Mouse (Mus musculus) midbrain, embryonic 12.5 days (tissue): ENCODE data around the gene Eif3i. TPM values are rescaled to one million over a fixed set of nuclear protein-coding genes. Genes with fewer than 3 reads are reported as not detected.
A peak's percentile ranks its signal among the peaks of the same experiment; 100 is the strongest.

Source experiments
- ATAC-seq: fragments of 200-750 bp; cut with Nextera tagmentation; 2 replicates; pipeline ENCODE4 v1.8.0; 2017; ENCODE audit warnings: low read depth, moderate TSS enrichment, moderate library complexity; ENCODE audit not compliant: low FRiP score
- H3K27ac ChIP-seq: fragments of 300-500 bp; sonication (generic); replicated peaks from 2 replicates; pipeline ENCODE4 v1.5.1; 2016; ENCODE audit warnings: mild to moderate bottlenecking
- H3K27me3 ChIP-seq: fragments of 300-500 bp; sonication (generic); 2 replicates; pipeline ENCODE4 v1.6.1; 2016; ENCODE audit warnings: mild to moderate bottlenecking
- H3K36me3 ChIP-seq: fragments of 300-500 bp; sonication (generic); 2 replicates; pipeline ENCODE4 v1.6.1; 2016
- H3K4me1 ChIP-seq: fragments of 300-500 bp; sonication (generic); 2 replicates; pipeline ENCODE4 v1.6.1; 2016
- H3K4me2 ChIP-seq: fragments of 300-500 bp; sonication (generic); replicated peaks from 2 replicates; pipeline ENCODE4 v1.6.1; 2016; ENCODE audit warnings: mild to moderate bottlenecking, moderate library complexity
- H3K4me3 ChIP-seq: fragments of 300-500 bp; sonication (generic); 2 replicates; pipeline ENCODE4 v1.5.1; 2016; ENCODE audit warnings: mild to moderate bottlenecking
- H3K9ac ChIP-seq: fragments of 300-500 bp; sonication (generic); replicated peaks from 2 replicates; pipeline ENCODE4 v1.6.1; 2016; ENCODE audit warnings: mild to moderate bottlenecking, moderate library complexity
- H3K9me3 ChIP-seq: fragments of 300-500 bp; sonication (generic); 2 replicates; pipeline ENCODE4 v1.6.1; 2016; ENCODE audit warnings: mild to moderate bottlenecking
- WGBS: fragments of 180-500 bp; shearing (Covaris S2); methylation state at CpG from one replicate; pipeline ENCODE4 v1.1.7; 2016; 5-methylcytosine and 5-hydroxymethylcytosine counted together
- polyA plus RNA-seq: library from polyadenylated mRNA; unstranded; fragments of >200 nt; fragmentation: Nextera tagmentation; extraction: Ambion mirVana; gene quantifications from 2 replicates; pipeline ENCODE4 v1.2.1, GENCODE M21; 2016

The Eif3i gene
- polyA plus RNA-seq, 1 experiment from 2014 or later: 202 TPM

DNA sequence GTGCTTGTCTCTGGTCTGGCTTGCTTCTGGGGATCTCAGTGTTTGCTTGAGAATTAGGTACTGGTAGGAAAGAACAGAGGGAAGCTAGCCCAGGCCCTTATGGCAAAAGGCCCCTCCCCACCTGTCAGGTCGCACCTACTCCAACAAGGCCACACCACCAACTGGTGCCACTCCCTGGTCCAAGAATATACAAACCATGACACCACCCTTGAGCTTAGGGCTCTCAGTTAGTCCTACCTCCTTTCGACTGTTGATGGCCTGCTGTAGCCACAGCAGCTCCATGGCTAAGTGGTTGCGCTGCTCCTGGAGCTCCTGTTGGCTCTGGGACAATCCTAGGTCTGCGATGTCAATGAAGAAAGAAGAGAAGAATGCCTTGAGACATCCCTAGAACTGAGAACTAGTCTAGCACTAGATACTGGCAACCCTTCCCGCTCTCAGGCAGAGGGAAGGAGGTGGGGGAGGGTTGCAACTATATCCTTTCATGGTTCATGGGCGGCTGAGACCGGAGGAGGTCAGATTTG is 16.7 kb upstream of the Eif3i start:
- Histone ChIP-seq H3K27me3 (no peaks in the 10 kb centered on the region), H3K4me1 (peaks cover 15% of the 10 kb centered on the region), H3K9ac (no peak overlapping the region), H3K27ac (no peak overlapping the region), H3K9me3 (no peaks in the 10 kb centered on the region), H3K4me2 (no peak overlapping the region), H3K36me3 (peaks cover 20% of the 10 kb centered on the region), H3K4me3 (no peak overlapping the region)
- no peak for ATAC-seq
- 96% methylated on average over 7 of the region's 7 CpGs for WGBS

DNA sequence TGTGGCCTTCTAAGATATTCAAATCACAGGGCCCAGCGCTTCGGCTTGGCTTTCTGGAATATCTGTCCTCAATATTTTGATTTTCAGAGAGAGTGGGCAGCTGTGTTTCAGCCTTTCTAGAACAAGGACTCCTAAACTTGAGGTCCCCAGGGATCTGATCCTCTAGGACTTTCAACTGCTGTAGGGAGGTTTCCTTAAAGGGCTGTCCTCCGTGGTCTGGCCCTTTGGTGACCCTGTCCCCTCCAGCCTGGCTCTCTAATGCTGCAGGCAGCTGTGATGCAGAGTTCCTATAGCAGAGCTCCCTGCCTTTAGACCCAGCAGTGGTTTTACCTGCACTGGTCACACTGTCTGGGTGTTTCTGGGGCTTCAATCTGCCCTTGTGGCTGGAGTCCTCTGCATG is 16.2 kb upstream of the Eif3i start:
- Histone ChIP-seq H3K4me2 (no peak overlapping the region), H3K4me3 (no peak overlapping the region), H3K9ac (no peak overlapping the region), H3K27ac (no peak overlapping the region), H3K36me3 (peaks cover 20% of the 10 kb centered on the region), H3K9me3 (no peaks in the 10 kb centered on the region), H3K27me3 (no peaks in the 10 kb centered on the region), H3K4me1 (peaks cover 12% of the 10 kb centered on the region)
- 91% methylated on average over 3 of the region's 3 CpGs for WGBS
- no peak for ATAC-seq

DNA sequence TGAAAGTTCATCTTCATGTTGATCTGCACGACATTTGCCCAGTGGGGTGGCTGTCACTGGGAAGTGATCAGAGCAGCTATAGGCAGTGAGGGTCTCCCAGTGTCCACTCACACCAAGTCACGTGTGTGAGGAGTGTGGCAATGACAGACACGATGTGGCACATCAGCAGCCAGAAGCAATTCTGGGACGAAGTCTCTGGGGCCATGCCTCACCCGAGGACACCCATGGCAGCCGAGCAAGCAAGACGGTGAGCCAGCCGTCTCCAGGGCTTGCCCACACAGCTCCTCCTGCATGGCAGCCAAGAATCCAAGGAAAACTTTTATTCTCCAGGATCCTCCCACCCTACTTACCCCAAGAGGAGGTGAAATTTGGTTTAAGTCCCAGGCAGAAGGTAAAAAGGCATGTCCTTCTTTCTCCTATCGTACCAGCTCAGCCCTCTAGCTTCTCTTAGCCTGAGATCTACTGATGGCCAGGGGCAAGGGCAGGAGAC is 15.4 kb upstream of the Eif3i start:
- no peak for ATAC-seq
- Histone ChIP-seq H3K27me3 (no peaks in the 10 kb centered on the region), H3K4me1 (peaks cover 12% of the 10 kb centered on the region), H3K27ac (no peak overlapping the region), H3K4me3 (no peak overlapping the region), H3K9me3 (no peaks in the 10 kb centered on the region), H3K9ac (no peak overlapping the region), H3K4me2 (no peak overlapping the region), H3K36me3 (peaks cover 16% of the 10 kb centered on the region)
- WGBS: 94% methylated on average over 9 of the region's 9 CpGs

DNA sequence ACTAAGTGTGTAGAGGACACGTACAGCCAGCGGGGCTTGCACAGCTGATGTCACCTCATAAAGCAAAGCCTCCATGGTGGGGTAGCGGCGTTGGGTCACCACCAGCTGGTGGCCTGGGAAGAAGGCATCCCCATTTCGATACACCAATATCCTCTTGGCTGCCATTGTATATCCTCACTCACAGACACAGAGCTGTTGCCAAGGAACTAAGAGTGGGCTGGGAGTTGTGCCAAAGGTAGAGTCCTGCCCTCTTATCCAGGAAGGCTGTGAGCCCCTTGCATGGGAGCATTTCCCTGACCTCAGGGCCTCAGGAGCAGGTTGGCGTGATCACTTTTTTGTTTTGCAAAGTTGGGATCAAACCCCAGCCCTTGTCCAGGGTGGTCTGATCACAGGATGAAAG is 13.6 kb upstream of the Eif3i start, which contains the start of gene Dcdc2b:
Dcdc2b (minus strand) TSS at position 165 of the 400 bp plus-strand sequence.
- no peaks in the 10 kb centered on the region for H3K27me3 ChIP-seq
- no peak within 1 kb of the TSS for H3K4me3 ChIP-seq
- no peak for ATAC-seq
- 89% methylated on average over 6 of the region's 6 CpGs for WGBS
- H3K9ac ChIP-seq: no peak within 1 kb of the TSS
- H3K36me3 ChIP-seq: peaks cover 30% of the 10 kb centered on the region
- peaks cover 10% of the 10 kb centered on the region for H3K4me1 ChIP-seq
- no peak within 1 kb of the TSS for H3K27ac ChIP-seq
- no peak within 1 kb of the TSS for H3K4me2 ChIP-seq
- H3K9me3 ChIP-seq: no peaks in the 10 kb centered on the region

DNA sequence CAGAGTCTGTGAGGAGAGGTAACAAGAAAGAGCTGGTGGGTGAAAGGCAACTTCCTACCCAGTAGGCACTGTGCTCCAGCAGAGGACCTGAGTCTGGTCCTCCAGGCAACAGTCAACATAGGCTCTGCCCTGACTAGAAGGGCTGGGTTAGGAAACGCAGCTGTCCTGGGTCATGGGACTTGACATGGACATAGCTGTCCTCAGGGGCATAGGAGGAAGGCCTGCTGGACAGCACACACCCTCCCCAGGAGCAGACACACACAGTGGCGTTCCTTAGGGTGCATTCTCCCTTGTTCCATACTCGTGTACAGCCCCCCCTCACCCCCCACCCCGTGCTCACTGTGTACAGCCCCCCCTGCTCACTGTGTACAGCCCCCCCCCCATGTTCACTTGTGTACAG is 10.0 kb upstream of the Eif3i start:
- 83% methylated on average over 4 of the region's 4 CpGs for WGBS
- ATAC-seq: no peak
- H3K9me3 ChIP-seq: no peaks in the 10 kb centered on the region

DNA sequence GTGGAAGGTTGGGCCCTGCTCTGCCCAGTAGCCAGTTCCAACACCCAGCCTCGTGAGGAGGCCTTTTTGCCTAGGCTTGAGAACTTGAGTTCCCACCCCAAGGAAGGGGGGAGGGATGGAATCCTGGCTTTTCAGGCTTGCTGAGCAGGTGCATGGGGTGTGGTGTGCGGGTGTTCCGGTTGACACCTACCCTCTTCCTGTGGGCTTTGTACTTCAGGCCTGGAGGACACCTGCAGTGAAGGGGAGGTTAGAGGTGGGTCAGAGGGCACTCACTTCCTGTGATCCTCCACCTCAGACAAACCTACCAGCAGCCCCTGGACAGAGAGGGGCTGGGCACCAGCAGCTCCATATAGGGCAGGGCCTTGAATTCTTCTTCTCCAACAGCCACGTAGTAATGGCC is 9.6 kb upstream of the Eif3i start:
- no peak for ATAC-seq
- WGBS: 81% methylated on average over 4 of the region's 4 CpGs
- Histone ChIP-seq H3K36me3 (peaks cover 43% of the 10 kb centered on the region), H3K4me2 (no peak overlapping the region), H3K4me3 (no peak overlapping the region), H3K9ac (no peak overlapping the region), H3K4me1 (no peaks in the 10 kb centered on the region), H3K27me3 (no peaks in the 10 kb centered on the region), H3K9me3 (no peaks in the 10 kb centered on the region), H3K27ac (no peak overlapping the region)

More for the DNA sequence above, 10.0 kb upstream of the Eif3i start:
- no peaks in the 10 kb centered on the region for H3K27me3 ChIP-seq
- H3K4me3 ChIP-seq: no peak overlapping the region
- H3K4me1 ChIP-seq: no peaks in the 10 kb centered on the region
- H3K9ac ChIP-seq: no peak overlapping the region
- H3K27ac ChIP-seq: no peak overlapping the region
- H3K4me2 ChIP-seq: no peak overlapping the region
- peaks cover 40% of the 10 kb centered on the region for H3K36me3 ChIP-seq

DNA sequence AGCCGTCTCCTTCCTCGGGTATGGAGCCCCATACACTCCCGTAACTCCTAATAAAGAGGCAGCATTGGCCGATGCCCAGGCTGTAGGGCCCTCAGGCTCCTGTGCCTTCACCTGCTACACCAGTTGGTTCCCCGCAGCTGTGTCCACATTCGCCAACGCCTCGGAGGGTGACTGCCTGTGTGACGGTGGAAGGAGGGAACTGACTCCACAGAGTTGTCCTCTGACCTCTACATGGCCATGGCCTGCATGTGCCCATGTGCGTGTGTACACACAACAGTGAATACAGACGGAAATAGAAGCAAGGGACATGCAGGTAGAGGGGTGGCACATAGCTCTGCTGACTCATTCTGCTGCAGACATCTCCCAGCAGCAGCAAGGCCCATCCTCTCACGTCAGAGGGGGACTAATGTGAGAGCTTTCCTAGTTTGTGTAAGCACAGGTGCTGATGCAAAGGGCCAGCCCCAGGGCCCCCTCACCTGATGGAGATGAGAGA is 8.7 kb upstream of the Eif3i start:
- no peaks in the 10 kb centered on the region for H3K4me1 ChIP-seq
- no peak overlapping the region; the same call in 1 of the 2 replicates for H3K9ac ChIP-seq
- 0 out of 2 replicates have a peak, but pooled peaks have one; percentile 36 for ATAC-seq
- H3K27ac ChIP-seq: no peak overlapping the region
- no peaks in the 10 kb centered on the region for H3K27me3 ChIP-seq
- peaks cover 52% of the 10 kb centered on the region for H3K36me3 ChIP-seq
- no peaks in the 10 kb centered on the region for H3K9me3 ChIP-seq
- H3K4me2 ChIP-seq: no peak overlapping the region
- WGBS: 81% methylated on average over 12 of the region's 12 CpGs
- H3K4me3 ChIP-seq: no peak overlapping the region

DNA sequence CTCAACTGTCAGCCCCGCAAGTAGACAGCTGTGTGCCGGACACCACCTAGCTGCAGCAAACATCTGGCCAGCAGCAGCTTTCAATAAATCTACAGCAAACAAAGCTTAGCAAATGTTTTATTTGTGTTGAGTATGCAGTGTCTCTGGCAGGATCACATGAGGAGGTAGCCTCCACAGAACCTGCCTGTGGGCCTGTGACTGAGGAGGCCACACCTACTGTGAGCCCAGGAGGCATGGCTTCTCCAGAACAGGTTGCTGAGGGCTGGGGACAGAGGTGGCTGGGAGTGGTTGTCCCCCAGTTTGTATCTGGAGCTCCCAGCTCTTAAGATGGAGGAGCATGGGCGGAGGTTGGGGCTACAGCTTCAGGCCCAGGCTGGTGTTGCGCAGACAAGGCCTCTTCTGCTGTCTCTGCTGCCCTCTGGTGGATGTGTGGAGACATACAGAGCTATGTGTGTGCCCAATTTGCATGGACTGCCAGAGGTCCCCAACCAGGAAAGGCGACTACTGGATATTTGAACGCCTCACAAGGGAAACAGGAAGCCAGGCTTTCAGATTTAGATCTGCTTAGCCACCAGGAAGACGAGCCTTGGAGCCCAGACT is 8.1 kb upstream of the Eif3i start:
- 42% methylated on average over 7 of the region's 7 CpGs for WGBS
- H3K4me3 ChIP-seq: no peak overlapping the region
- H3K9me3 ChIP-seq: no peaks in the 10 kb centered on the region
- H3K4me2 ChIP-seq: no peak overlapping the region
- no peaks in the 10 kb centered on the region for H3K27me3 ChIP-seq
- no peaks in the 10 kb centered on the region for H3K4me1 ChIP-seq
- peak; percentile 73 for ATAC-seq
- peaks cover 58% of the 10 kb centered on the region for H3K36me3 ChIP-seq
- no peak overlapping the region for H3K9ac ChIP-seq
- H3K27ac ChIP-seq: peak overlapping the region; percentile 22

DNA sequence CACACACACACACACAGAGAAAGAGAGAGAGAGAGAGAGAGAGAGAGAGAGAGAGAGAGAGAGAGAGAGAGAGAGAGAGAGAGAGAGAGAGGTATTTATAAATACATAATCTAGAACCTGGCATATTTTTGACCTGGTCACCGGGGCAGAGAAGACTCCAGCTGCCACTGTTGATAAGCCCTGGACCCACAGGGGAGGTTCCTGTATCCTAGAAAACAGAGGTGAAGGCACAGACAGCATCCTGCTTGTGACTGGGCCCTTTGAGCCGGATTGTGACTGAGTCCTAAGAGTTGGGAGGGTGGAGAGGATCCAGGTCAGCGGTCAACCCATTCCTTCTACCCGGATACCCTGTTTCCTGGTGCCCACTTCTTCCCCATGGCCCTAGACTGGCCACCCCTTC is 11.6 kb downstream of the Eif3i start:
- Histone ChIP-seq H3K27ac (no peak overlapping the region), H3K4me2 (no peak overlapping the region), H3K36me3 (peaks cover 40% of the 10 kb centered on the region), H3K4me1 (peaks cover 11% of the 10 kb centered on the region), H3K27me3 (no peaks in the 10 kb centered on the region), H3K9me3 (no peaks in the 10 kb centered on the region), H3K9ac (no peak overlapping the region), H3K4me3 (no peak overlapping the region)
- 87% methylated on average over 4 of the region's 4 CpGs for WGBS
- no peak for ATAC-seq

DNA sequence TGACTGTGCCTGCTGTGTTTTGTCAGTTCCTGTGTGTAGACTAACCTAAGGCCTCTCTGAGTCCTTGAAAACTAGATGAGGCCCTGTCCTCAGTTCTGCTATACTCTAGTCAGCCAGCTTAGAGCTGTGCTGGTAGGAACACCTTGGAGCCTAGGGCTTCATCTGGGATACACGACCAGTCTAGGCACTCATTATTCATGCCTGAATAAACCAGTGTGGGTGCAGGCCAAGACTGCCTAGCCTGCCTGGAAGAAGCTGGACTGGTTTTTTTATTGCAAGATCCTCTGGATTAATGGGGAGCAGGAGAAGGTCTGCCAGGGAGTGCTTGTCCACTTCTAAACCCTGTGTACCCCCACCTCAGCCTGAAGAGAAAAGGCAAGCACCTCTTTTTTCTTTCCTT is 13.5 kb downstream of the Eif3i start:
- Histone ChIP-seq H3K27me3 (no peaks in the 10 kb centered on the region), H3K9me3 (no peaks in the 10 kb centered on the region), H3K27ac (no peak overlapping the region), H3K9ac (no peak overlapping the region), H3K4me1 (peaks cover 11% of the 10 kb centered on the region), H3K4me2 (no peak overlapping the region), H3K36me3 (peaks cover 20% of the 10 kb centered on the region), H3K4me3 (no peak overlapping the region)
- 28% methylated on average over 1 of the region's 1 CpGs for WGBS
- no peak for ATAC-seq

DNA sequence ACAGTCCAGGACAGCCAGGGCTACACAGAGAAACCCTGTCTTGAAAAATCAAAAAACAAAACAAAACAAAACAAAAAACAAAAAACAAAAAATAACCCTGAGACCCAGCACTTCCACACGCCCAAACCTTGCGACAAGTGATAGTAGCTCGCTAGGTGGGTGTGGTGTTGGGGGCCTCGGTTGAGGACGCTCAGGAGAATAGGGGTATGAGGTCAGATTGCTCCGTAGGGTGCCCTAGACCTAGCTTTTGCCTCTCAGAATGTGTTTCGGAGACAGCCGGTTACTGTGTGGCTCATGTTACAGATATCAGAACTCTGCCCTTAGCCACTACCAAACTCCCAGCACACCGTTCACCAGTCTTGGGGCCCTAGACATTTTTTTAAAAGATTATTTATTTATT is 14.7 kb downstream of the Eif3i start:
- Histone ChIP-seq H3K27me3 (no peaks in the 10 kb centered on the region), H3K9ac (no peak overlapping the region), H3K9me3 (no peaks in the 10 kb centered on the region), H3K4me1 (peaks cover 11% of the 10 kb centered on the region), H3K27ac (no peak overlapping the region), H3K4me2 (peak overlapping the region; percentile 60), H3K36me3 (peaks cover 9% of the 10 kb centered on the region), H3K4me3 (no peak overlapping the region)
- ATAC-seq: no peak
- WGBS: 84% methylated on average over 9 of the region's 9 CpGs

DNA sequence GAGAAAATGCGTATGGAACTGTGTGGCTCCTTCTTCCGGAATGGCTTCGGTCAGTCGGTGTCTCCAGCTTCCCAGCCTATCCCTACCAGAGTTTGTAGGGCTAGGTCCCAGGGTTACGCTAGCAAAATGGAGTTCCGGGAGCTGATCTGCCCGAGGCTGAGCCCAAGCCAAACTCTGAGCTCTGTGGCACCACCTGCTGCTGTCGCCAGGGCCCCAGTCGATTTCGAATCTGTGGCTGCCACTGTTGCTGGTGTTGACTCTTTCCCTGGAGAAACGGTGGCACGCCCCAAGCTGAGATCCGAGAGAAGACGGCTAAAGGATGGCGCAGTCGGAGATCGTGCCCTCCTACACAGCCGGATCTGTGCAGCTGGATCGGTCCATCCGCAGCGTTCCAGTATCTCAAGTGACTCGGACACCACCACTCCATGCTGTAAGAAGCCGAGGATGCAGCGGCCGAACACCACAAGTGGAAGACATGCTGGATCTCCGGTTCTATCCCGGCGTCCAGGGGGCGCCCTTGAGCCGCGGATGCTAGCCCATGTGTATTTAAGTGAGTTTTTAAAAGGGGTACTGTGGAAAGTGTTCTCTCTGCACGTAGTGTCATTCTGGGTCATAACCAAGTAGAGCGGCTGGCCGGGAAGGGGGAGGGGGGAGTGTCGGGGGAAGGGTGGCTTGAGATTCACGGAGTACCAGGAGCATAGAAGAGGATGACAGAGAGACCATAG is 15.4 kb downstream of the Eif3i start:
- Histone ChIP-seq H3K4me3 (peak overlapping the region; percentile 43), H3K4me2 (peak overlapping the region; percentile 60), H3K36me3 (0 out of 2 replicates have a peak, but pooled peaks cover 2% of the 10 kb centered on the region), H3K27me3 (no peaks in the 10 kb centered on the region), H3K27ac (no peak overlapping the region), H3K4me1 (peaks cover 11% of the 10 kb centered on the region), H3K9ac (peak overlapping the region; percentile 49), H3K9me3 (no peaks in the 10 kb centered on the region)
- WGBS: 3% methylated on average over 36 of the region's 36 CpGs
- ATAC-seq: peak; percentile 58; the same call in 1 of the 2 replicates
